Mouse (Mus musculus) cerebral cortex, adult 2 months (tissue): ENCODE measurements around the gene Sema6b.

Experiments
- WGBS: fragments of 180-500 bp; shearing (Covaris S2); methylation state at CpG from one replicate; pipeline ENCODE4 v1.1.7; 2018; 5-methylcytosine and 5-hydroxymethylcytosine counted together

The Sema6b gene

GRCm38 (mm10) chr17:56119431-56119830, 20.7 kb downstream of the Sema6b start:
- WGBS, result 53% methylated on average over 12 of the region's 12 CpGs

- under 1% methylated on average over 27 of the region's 27 CpGs for WGBS
Observed at GRCm38 (mm10) chr17:56117251-56117710, 22.9 kb downstream of the Sema6b start, which contains the start of gene Plin5. Gene Plin5 (minus strand): TSS chr17:56117596.

- 76% methylated on average over 10 of the region's 10 CpGs for WGBS
Observed at GRCm38 (mm10) chr17:56116193-56116592, 23.9 kb downstream of the Sema6b start.

- 84% methylated on average over 3 of the region's 3 CpGs for WGBS
Observed at GRCm38 (mm10) chr17:56112743-56113142, 27.4 kb downstream of the Sema6b start.

- WGBS, result 50% methylated on average over 5 of the region's 5 CpGs
Observed at GRCm38 (mm10) chr17:56111864-56112263, 28.3 kb downstream of the Sema6b start.

GRCm38 (mm10) chr17:56111021-56111420, 29.1 kb downstream of the Sema6b start:
- WGBS, result 64% methylated on average over 1 of the region's 1 CpGs

GRCm38 (mm10) chr17:56110571-56110970, 29.6 kb downstream of the Sema6b start:
- WGBS, result 50% methylated on average over 4 of the region's 4 CpGs

GRCm38 (mm10) chr17:56109219-56110051, 30.7 kb downstream of the Sema6b start, which contains the start of gene Plin4:
Gene Plin4 (minus strand): TSS chr17:56109803.
- 50% methylated on average over 10 of the region's 10 CpGs for WGBS

- WGBS, result 49% methylated on average over 6 of the region's 6 CpGs
Observed at GRCm38 (mm10) chr17:56108334-56109044, 31.7 kb downstream of the Sema6b start.

GRCm38 (mm10) chr17:56107736-56108135, 32.4 kb downstream of the Sema6b start:
- 59% methylated on average over 2 of the region's 2 CpGs for WGBS

- WGBS, result 85% methylated on average over 4 of the region's 4 CpGs
Observed at GRCm38 (mm10) chr17:56106981-56107380, 33.2 kb downstream of the Sema6b start.

- WGBS, result 92% methylated on average over 4 of the region's 4 CpGs
Observed at GRCm38 (mm10) chr17:56106436-56106835, 33.7 kb downstream of the Sema6b start.

GRCm38 (mm10) chr17:56104821-56105220, 35.3 kb downstream of the Sema6b start:
- 90% methylated on average over 3 of the region's 5 CpGs for WGBS

- WGBS, result 96% methylated on average over 8 of the region's 8 CpGs
Observed at GRCm38 (mm10) chr17:56103465-56104285, 36.5 kb downstream of the Sema6b start.

- whole genome bisulfite sequencing, result 95% methylated on average over 9 of the region's 9 CpGs
Observed at GRCm38 (mm10) chr17:56102927-56103326, 37.2 kb downstream of the Sema6b start.

GRCm38 (mm10) chr17:56102158-56102557, 38.0 kb downstream of the Sema6b start:
- WGBS, result 96% methylated on average over 5 of the region's 5 CpGs

- 84% methylated on average over 3 of the region's 3 CpGs for WGBS
Observed at GRCm38 (mm10) chr17:56100811-56101210, 39.3 kb downstream of the Sema6b start.

GRCm38 (mm10) chr17:56098711-56099572, 41.2 kb downstream of the Sema6b start:
- whole genome bisulfite sequencing, result 82% methylated on average over 15 of the region's 15 CpGs

- WGBS, result 84% methylated on average over 8 of the region's 8 CpGs
Observed at GRCm38 (mm10) chr17:56098180-56098579, 42.0 kb downstream of the Sema6b start.

- 87% methylated on average over 12 of the region's 12 CpGs for WGBS
Observed at GRCm38 (mm10) chr17:56096883-56097282, 43.3 kb downstream of the Sema6b start.

GRCm38 (mm10) chr17:56092794-56093193, 47.3 kb downstream of the Sema6b start:
- 82% methylated on average over 1 of the region's 1 CpGs for WGBS
